Mouse (Mus musculus) lung, postnatal 0 days (tissue): Measurements from ENCODE around the gene Nek1. TPM values are rescaled to one million over a fixed set of nuclear protein-coding genes. Genes with fewer than 3 reads are reported as not detected.
A peak's percentile ranks its signal among the peaks of the same experiment; 100 is the strongest.

Experiments
- ATAC-seq: fragments of 200-750 bp; cut with Nextera tagmentation; 2 replicates; pipeline ENCODE4 v1.8.0; 2017; ENCODE audit warnings: moderate library complexity
- DNase-seq: peaks from one replicate; pipeline ENCODE4 v3.0.0-alpha.2; 2016; ENCODE audit warnings: low spot score
- H3K27ac ChIP-seq: fragments of 300-500 bp; sonication (generic); 2 replicates; pipeline ENCODE4 v1.5.1; 2014; ENCODE audit warnings: antibody characterized with exemption, mild to moderate bottlenecking, low read length, mixed read lengths
- H3K27me3 ChIP-seq: fragments of 300-500 bp; sonication (generic); replicated peaks from 2 replicates; pipeline ENCODE4 v1.6.1; 2014; ENCODE audit warnings: low read length, mixed read lengths; ENCODE audit not compliant: insufficient read depth
- H3K36me3 ChIP-seq: fragments of 300-500 bp; sonication (generic); 2 replicates; pipeline ENCODE4 v1.6.1; 2014; ENCODE audit warnings: low read length, mixed read lengths; ENCODE audit not compliant: insufficient read depth
- H3K4me1 ChIP-seq: fragments of 300-500 bp; sonication (generic); 2 replicates; pipeline ENCODE4 v1.6.1; 2014; ENCODE audit warnings: antibody characterized with exemption, low read depth, low read length, mixed read lengths; ENCODE audit not compliant: insufficient read depth
- H3K4me2 ChIP-seq: fragments of 300-500 bp; sonication (generic); replicated peaks from 2 replicates; pipeline ENCODE4 v1.6.1; 2014; ENCODE audit warnings: low read depth, mild to moderate bottlenecking, low read length, moderate library complexity, mixed read lengths
- H3K4me3 ChIP-seq: fragments of 300-500 bp; sonication (generic); 2 replicates; pipeline ENCODE4 v1.5.1; 2014; ENCODE audit warnings: low read depth, low read length
- H3K9ac ChIP-seq: fragments of 300-500 bp; sonication (generic); replicated peaks from 2 replicates; pipeline ENCODE4 v1.6.1; 2014; ENCODE audit warnings: low read depth, mild to moderate bottlenecking
- H3K9me3 ChIP-seq: fragments of 300-500 bp; sonication (generic); 2 replicates; pipeline ENCODE4 v1.6.1; 2016; ENCODE audit warnings: low read length, mixed read lengths
- CTCF ChIP-seq: IDR thresholded peaks from 2 replicates; pipeline ENCODE4 v1.5.1; 2016; ENCODE audit warnings: antibody characterized with exemption, mild to moderate bottlenecking
- EP300 ChIP-seq: IDR thresholded peaks from 2 replicates; pipeline ENCODE4 v1.6.1; 2016; ENCODE audit warnings: antibody characterized with exemption, mild to moderate bottlenecking, control low read depth
- WGBS: fragments of 180-500 bp; shearing (Covaris S2); extraction: QIAGEN DNeasy Blood & Tissue Kit; methylation state at CpG from one replicate; pipeline ENCODE4 v1.1.7; 2014; 5-methylcytosine and 5-hydroxymethylcytosine counted together
- polyA plus RNA-seq: library from polyadenylated mRNA; unstranded; fragments of >200 nt; fragmentation: Nextera tagmentation; extraction: Ambion mirVana; gene quantifications from 2 replicates; pipeline ENCODE4 v1.2.1, GENCODE M21; 2015

Gene Nek1
- polyA plus RNA-seq, 1 experiment from 2014 or later: 9.7 TPM

- H3K27ac ChIP-seq: no peak overlapping the region
- WGBS: 54% methylated on average over 3 of the region's 3 CpGs
- ATAC-seq: no peak
Observed at GRCm38 (mm10) chr8:60996468-60996867, 3.5 kb downstream of the Nek1 start.

GRCm38 (mm10) chr8:61041951-61042350 lies 49.0 kb downstream of the Nek1 start:
- Histone ChIP-seq H3K27me3 (no peaks in the 10 kb centered on the region), H3K27ac (no peak overlapping the region), H3K9me3 (no peaks in the 10 kb centered on the region), H3K9ac (no peak overlapping the region), H3K36me3 (no peaks in the 10 kb centered on the region), H3K4me3 (no peak overlapping the region), H3K4me1 (no peaks in the 10 kb centered on the region), H3K4me2 (no peak overlapping the region)
- peak; percentile 68 for DNase-seq
- no peak for TF ChIP-seq EP300
- peak; percentile 81 for TF ChIP-seq CTCF
- no peak for ATAC-seq

More at GRCm38 (mm10) chr8:60996468-60996867, 3.5 kb downstream of the Nek1 start:
- TF ChIP-seq EP300 (no peak), CTCF (no peak)
- no peak overlapping the region for H3K4me3 ChIP-seq
- DNase-seq: no peak
- H3K4me1 ChIP-seq: no peaks in the 10 kb centered on the region
- no peaks in the 10 kb centered on the region for H3K36me3 ChIP-seq
- no peak overlapping the region for H3K9ac ChIP-seq
- H3K4me2 ChIP-seq: no peak overlapping the region
- no peaks in the 10 kb centered on the region for H3K27me3 ChIP-seq
- H3K9me3 ChIP-seq: no peaks in the 10 kb centered on the region

- H3K27ac ChIP-seq: no peak overlapping the region
- no peaks in the 10 kb centered on the region for H3K9me3 ChIP-seq
- ATAC-seq: no peak
- H3K27me3 ChIP-seq: no peaks in the 10 kb centered on the region
- no peak overlapping the region for H3K4me3 ChIP-seq
- H3K9ac ChIP-seq: no peak overlapping the region
- no peak for DNase-seq
- WGBS: 81% methylated on average over 4 of the region's 4 CpGs
- no peaks in the 10 kb centered on the region for H3K36me3 ChIP-seq
- H3K4me1 ChIP-seq: no peaks in the 10 kb centered on the region
- TF ChIP-seq EP300 (no peak), CTCF (no peak)
- H3K4me2 ChIP-seq: no peak overlapping the region
Observed at GRCm38 (mm10) chr8:61043874-61044273, 50.9 kb downstream of the Nek1 start.

- Histone ChIP-seq H3K9me3 (no peaks in the 10 kb centered on the region), H3K27me3 (no peaks in the 10 kb centered on the region), H3K4me3 (no peak overlapping the region), H3K4me2 (no peak overlapping the region), H3K36me3 (no peaks in the 10 kb centered on the region), H3K9ac (no peak overlapping the region), H3K4me1 (no peaks in the 10 kb centered on the region), H3K27ac (no peak overlapping the region)
- TF ChIP-seq EP300: no peak
- TF ChIP-seq CTCF: no peak
- WGBS: 71% methylated on average over 1 of the region's 1 CpGs
- ATAC-seq: no peak
- DNase-seq: no peak
Observed at GRCm38 (mm10) chr8:61046816-61047215, 53.8 kb downstream of the Nek1 start.

- no peaks in the 10 kb centered on the region for H3K4me1 ChIP-seq
- H3K27me3 ChIP-seq: no peaks in the 10 kb centered on the region
- no peaks in the 10 kb centered on the region for H3K9me3 ChIP-seq
- no peak overlapping the region for H3K4me2 ChIP-seq
- TF ChIP-seq CTCF (no peak), EP300 (no peak)
- H3K27ac ChIP-seq: no peak overlapping the region
- 86% methylated on average over 1 of the region's 1 CpGs for WGBS
- DNase-seq: no peak
- H3K36me3 ChIP-seq: no peaks in the 10 kb centered on the region; the same call in 1 of the 2 replicates
- no peak for ATAC-seq
- H3K4me3 ChIP-seq: no peak overlapping the region
- no peak overlapping the region for H3K9ac ChIP-seq
Observed at GRCm38 (mm10) chr8:61053017-61053416, 60.0 kb downstream of the Nek1 start.

- Histone ChIP-seq H3K27ac (no peak overlapping the region), H3K36me3 (no peaks in the 10 kb centered on the region; the same call in 1 of the 2 replicates), H3K9ac (no peak overlapping the region), H3K4me1 (no peaks in the 10 kb centered on the region), H3K4me3 (no peak overlapping the region), H3K27me3 (no peaks in the 10 kb centered on the region), H3K9me3 (no peaks in the 10 kb centered on the region), H3K4me2 (no peak overlapping the region)
- no peak for ATAC-seq
- WGBS: 85% methylated on average over 5 of the region's 5 CpGs
- no peak for TF ChIP-seq CTCF
- TF ChIP-seq EP300: no peak
- no peak for DNase-seq
Observed at GRCm38 (mm10) chr8:61054313-61054712, 61.3 kb downstream of the Nek1 start.

- DNase-seq (no peak), ATAC-seq (no peak)
- H3K27ac ChIP-seq: no peak overlapping the region
- H3K4me1 ChIP-seq: no peaks in the 10 kb centered on the region
- H3K4me3 ChIP-seq: no peak overlapping the region
- H3K36me3 ChIP-seq: no peaks in the 10 kb centered on the region; the same call in 1 of the 2 replicates
- no peak overlapping the region for H3K4me2 ChIP-seq
- no peak for TF ChIP-seq CTCF
- no peak for TF ChIP-seq EP300
- 66% methylated on average over 3 of the region's 3 CpGs for WGBS
- H3K27me3 ChIP-seq: no peaks in the 10 kb centered on the region
- no peaks in the 10 kb centered on the region for H3K9me3 ChIP-seq
- H3K9ac ChIP-seq: no peak overlapping the region
Observed at GRCm38 (mm10) chr8:61056997-61057396, 64.0 kb downstream of the Nek1 start.
